Mouse (Mus musculus): ENCODE data around the gene Cnpy2.

GRCm38 (mm10) chr10:128361836-128362235 lies 39.6 kb downstream of the Cnpy2 start:
- no peak for TF ChIP-seq POLR2A (IDR thresholded peaks at IDR 0.05; ENCODE audit: low read depth, low read length)
- TF ChIP-seq CTCF (IDR thresholded peaks at IDR 0.05; ENCODE audit: extremely low read depth, insufficient read length, insufficient replicate concordance, low read depth, low read length): no peak

Measured in small intestine, adult 2 months (tissue).